Mouse (Mus musculus) stomach, postnatal 0 days (tissue): ENCODE data around the gene Tff1.

Experiments
- CTCF ChIP-seq: IDR thresholded peaks from 2 replicates; pipeline ENCODE4 v1.5.1; 2016; ENCODE audit warnings: antibody characterized with exemption, low read depth, mild to moderate bottlenecking, moderate library complexity
- EP300 ChIP-seq: optimal IDR thresholded peaks from 2 replicates; pipeline ENCODE3; 2016; ENCODE audit warnings: antibody characterized with exemption

DNA sequence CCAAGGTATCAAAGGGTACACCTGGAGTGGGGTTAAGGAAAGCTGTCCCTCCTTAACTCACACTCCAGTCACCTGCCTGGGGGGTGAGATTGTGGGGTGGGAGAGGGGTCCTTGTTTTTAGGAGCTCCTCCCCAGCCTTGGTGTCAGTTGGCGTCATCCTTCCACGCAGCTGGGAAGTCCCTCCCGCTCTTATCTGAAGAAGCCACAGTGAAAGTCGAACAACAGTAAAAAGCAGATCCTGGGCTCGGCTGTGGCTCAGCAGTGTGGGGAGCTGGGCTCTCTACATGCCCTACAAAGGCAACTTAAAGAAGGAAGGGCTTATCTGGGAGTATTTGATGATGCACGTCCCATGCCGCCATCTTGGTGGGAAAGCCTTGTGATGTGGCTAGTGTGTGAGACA lies 45.2 kb upstream of the Tff1 start:
- TF ChIP-seq CTCF (no peak), EP300 (no peak)
